Mouse (Mus musculus) liver, embryonic 14.5 days (tissue): ENCODE data around the gene Gm28036.

Experiments used
- CTCF ChIP-seq: IDR thresholded peaks from 2 replicates; pipeline ENCODE4 v1.5.1; 2016; ENCODE audit warnings: antibody characterized with exemption, low read depth, control low read depth
- EP300 ChIP-seq: IDR thresholded peaks from 2 replicates; pipeline ENCODE4 v1.6.1; 2016; ENCODE audit warnings: antibody characterized with exemption, low read depth

GRCm38 (mm10) chr2:156111358-156112079 is 15.4 kb downstream of the Gm28036 start, which contains the start of the genes Cpne1 and Rbm12:
- TF ChIP-seq CTCF (no peak), EP300 (no peak)
